Mouse (Mus musculus) spleen, postnatal 10 days (tissue): ENCODE results near the gene Pick1.

Experiments used
- DNase-seq, 2 experiments: peaks; one replicate each; pipeline ENCODE4 v3.0.0; 2021 to 2022; ENCODE audit warnings: low spot score in 2 of 2

The Pick1 gene

DNA sequence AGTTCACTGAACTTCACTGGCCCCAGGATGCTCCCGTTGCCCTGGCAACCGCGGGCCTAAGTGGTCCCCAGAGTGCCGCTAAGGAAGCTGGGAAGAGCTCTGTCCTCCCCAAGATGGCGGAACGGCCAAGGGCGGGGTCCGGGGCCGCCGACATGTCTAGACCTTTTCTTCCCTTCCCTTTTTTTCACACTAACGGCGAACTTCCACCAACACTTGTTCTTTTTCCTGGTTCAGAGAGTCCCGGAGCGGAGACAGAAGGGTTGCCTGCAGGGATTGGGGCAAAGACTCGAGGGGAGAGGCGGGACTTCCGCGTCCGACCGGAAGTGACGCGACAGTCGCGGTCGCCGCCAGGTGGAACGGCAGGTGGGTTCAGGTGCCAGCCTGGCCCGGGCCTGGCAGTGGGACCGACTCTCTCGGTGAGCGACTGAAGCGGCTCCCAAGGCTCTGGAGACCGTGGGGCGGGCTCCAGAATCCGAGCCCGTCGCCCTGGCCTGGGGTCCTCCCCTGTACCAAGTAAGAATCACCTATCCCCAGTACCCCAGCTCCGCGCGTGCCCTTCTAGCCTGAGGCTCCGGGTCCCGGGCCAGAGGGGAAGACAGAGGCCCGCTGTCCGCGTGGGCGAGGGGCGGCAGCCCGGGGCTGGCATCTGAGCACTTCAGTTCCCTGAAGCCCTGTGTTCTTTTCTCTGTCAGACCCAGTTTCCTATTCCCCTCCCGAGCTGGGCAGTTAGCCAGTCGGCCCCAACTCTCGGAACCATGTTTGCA, at the start of gene Pick1, which contains the start of gene Gm49486:
TSS of gene Pick1 (plus strand) at position 116 of the 764 bp plus-strand sequence.
TSS of gene Gm49486 (plus strand) at position 334 of the 764 bp plus-strand sequence.
- DNase-seq, result peak; percentile 87 to 88

DNA sequence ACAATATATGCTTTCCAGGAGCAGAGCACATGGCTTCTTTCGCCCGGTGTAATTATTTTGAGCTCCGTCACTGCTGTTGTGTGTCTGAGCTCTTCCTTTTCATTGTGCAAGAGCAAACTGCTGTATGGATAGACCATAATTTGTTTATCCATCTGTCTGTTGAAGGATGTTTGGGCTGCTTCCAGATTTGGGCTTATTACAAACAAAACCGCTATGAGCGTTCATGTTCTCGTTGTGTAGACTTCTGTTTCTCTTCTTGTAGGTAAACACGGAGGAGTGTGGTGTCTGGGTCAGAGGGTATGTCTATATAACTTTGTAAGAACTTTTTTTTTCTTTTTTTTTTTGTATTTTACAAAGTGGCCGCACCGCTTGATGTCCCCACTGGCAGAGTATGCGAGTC, 43.8 kb upstream of the Pick1 start:
- no peak for DNase-seq

DNA sequence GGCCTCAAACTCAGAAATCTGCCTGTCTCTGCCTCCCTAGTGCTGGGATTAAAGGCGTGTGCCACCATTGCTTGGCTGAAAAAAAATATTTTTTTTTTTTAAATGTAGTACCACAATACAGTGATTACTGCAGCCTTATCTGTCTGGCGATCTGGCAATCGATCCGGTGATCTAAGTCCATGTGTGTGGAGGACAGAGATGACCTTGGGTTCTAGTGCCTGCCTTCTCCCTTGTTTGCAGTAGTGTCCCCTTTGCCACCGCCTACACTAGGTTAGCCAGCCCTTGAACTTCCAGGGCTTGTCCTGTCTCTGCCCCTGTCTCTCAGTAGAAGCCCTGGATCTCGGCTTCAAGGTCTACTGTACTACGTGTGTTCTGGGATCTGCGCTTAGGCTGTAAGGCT, 41.2 kb upstream of the Pick1 start:
- DNase-seq, result no peak

DNA sequence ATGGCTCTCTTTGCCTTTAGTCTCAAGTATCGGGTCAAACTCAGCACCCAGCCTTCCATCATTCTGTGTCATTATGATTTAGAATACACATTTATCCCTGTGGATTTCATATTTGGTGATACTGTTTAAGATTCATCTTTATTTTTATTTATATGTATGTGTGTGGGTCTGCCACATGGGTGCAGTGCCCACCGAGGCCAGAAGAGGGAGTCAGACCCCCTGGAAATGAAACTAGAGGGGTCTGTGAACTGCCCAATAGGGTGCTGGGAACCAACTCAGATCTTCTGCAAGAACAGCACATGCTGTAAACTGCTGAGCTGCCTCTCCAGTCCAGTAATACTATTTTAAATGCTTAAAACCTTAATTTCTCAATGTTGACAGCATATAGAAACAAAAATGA, 37.5 kb upstream of the Pick1 start:
- no peak for DNase-seq

DNA sequence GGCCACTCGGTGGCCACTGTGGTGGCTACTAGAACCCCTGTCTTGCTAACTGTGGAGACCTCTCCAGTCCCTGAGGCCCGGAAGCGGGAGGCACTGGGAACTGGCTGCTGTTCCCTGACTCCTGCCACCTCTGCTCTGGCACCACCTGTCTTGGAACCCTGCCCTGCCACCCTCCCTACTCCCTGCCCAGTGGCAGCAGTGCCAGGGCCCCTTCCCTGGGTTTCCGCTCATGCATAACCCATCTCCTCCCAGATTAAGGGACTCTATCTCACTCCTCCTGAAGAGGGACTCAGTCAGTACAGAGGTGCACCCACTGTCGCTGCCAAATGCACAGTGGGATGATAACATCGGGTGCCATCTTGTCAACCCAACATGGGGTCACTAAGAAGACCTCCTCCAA, 36.5 kb upstream of the Pick1 start:
- DNase-seq, result no peak

DNA sequence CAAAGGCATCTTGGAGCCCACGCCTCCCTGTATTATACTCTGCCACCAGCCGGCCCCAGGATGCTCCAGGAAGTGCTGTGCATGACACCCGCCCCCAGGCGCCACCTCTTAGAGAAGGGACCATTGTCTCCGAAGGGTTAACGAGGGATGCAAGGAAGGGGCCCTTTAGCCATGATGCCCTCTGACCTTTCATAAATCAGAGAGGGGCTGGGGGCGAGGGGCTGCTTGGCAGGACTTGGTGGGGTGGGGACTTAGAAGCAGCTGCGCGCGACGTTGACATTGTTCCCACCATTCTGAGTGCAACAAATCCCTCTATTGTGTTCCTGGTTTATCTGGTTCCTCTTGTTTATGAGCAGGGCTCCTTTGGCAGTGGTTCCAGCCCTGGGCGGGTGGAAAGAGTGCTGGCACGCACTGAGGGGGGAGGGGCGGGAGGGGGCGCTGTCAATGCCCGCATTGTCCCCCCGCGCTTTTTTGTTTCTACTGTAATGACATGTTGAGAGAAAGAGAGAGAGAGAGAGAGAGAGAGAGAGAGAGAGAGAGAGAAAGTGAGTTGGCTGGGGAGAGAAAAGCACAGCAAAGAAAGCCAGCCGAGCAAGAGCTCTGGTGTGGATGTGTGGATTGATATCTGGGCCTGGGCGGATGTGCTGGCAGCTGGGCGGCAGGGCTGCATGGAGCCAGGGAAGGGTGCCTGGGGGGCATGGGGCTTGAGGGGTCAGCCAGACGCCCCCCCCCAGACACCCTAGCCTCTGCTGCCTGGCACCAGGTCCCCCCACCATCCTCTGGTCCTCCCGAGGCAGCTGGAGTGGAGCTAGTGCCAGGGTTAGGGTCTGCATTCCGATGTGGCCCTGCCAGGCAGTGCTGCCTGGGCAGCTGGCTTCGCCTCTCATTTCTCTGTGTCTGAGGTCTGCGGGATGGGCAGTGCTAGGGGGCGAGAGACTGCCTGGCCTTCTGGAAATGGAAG, 35.8 kb upstream of the Pick1 start:
- DNase-seq, result no peak

DNA sequence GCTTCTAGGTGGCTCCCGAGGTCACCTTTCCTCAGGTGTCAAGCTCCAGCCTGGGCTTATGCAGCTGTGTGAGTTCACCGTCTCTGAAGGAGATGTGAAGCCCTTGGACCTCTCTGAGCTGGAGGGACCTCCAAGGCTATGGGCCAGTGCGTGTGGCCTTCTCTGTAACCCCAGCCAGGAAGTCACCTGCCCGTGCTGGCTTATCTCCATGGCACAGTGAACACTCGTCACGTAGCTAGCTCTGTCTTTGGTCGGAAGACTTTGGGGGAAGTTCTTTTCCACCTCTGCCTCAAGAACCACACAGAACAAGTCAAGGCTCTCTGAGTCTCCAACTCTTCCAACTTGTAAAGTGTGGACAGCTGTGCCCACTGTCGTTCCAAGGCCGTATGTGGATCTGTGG, 34.9 kb upstream of the Pick1 start:
- no peak for DNase-seq

DNA sequence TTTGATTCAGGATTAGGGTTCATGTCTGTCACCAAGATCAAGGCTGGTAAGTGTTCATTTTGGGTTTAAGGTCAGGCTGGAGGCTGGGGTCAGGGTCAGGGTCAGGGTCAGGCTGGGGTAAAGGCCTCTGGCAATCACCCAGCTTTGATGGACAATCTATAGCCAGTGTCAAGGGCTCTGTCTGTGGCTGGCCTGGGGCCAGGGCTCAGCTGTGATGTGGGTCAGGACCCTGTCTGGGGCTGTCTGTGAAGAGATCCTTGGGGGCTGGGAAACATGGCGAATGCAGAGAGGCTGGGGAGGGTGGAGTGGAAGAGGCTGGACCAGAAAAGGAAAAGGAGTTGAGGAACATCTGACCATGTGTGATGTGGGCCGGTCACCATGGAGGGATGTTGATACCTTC, 34.0 kb upstream of the Pick1 start:
- DNase-seq, result no peak

DNA sequence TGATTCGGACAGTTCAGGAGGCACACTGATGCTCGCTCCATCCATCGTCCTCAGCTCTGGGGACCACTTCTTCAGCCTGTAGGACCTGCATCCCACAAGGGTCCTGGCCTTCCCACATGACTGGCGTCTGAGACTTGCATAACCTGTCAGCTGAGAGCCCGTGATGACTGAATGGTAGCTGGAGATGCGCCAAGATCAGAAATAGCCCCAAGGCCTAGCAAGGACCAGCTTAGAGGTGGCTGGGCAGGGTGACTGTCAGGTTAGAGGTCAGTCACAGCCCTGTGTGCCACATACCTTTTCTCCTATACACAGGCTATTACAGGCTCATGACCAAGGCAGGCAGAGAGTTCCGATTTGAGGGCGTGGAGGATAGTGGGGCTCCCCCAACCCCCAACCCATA, 33.5 kb upstream of the Pick1 start:
- no peak for DNase-seq

DNA sequence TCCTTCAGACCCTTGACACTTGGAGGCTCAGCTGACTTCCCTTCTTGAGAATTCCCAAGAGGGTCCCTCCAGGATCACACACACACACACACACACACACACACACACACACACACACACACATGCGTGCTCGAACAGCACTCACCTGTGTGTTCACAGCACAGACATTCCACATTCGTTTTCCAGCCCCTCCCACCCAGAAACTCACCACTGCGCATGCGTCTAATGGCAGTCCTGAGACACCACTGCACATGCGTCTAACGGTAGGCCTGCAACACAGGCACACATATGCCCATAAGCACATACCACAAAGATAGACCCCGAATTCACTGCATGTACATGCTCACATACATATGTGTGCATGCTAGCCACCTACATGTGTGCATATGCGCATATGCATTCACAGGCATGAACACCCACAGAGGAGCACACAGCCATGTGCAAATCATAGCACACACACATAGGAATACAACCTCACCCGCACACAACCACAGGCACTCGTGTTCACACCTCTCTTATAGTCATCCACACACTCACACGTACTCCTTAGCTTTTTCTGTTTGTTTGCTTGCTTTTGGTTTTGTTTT, 29.5 kb upstream of the Pick1 start:
- DNase-seq, result no peak

DNA sequence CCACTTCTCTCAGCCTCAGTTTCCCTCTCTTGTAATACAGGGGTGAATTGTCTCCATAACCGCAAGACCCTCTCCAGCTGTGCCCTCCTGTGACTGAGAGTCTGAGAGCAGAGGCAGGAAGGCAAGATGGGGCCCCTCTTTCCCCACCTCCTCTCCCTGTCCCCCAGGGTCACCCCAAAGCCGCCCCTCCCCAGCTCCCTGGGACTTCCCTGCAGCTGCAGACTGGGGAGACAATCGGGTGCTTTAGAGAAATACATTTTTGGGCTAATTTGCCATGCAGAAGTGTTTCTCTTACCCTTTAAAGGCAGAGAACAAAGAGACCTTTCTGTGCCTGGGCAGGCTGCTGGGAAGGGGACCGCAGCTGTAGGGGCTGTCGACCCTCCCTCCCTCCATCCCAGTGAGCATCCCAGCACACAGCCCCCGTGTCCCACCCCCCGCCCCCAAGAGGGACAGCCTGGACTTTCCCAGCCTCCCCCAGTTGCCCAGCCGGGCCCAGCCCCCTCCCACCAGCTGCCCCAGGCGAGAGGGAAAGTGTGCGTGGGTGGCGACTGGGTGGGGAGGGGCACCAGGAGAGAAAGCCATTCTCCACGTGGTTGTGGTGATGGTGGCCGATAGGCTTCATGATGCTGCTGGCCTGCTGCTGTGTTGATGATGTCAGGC, 27.4 kb upstream of the Pick1 start:
- no peak for DNase-seq

DNA sequence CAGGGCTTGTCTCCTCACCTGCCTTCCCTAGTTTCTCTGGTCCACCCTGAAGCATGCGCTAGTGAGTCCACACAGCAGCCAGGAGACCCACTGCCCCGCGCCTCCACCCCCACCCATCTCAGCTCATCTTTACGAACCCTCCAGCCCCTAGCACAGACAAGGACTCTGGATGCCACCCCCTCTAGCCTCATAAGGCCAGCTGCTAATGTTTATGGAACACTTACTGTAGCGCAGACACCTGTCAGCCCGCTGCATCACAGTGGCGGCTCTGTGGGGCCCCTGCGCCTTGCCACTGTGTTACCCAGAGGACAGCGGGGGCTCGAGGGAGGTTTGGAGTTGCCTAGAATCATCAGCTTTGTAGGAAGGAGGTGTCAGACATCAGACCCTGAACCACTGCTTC, 26.4 kb upstream of the Pick1 start:
- DNase-seq, result no peak

DNA sequence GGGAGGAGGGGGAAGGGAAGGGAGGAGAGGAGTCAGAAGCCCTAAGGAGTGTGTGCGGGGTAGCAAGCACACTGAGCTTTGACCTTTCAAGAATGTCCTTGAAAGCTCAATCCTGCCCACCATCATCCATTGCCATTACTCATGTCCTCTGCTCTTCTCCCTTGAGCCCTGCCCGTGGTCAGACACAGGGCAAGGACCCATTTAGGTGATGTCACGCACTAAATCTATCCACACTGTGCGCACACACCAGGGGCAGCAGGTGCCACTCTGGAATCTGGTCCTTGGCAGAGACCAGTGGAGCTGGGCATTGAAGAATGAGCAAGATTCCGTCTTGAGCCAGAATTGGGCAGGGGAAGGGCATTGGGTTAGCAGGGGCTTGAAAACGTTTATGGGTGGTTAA, 20.8 kb upstream of the Pick1 start:
- DNase-seq, result no peak

DNA sequence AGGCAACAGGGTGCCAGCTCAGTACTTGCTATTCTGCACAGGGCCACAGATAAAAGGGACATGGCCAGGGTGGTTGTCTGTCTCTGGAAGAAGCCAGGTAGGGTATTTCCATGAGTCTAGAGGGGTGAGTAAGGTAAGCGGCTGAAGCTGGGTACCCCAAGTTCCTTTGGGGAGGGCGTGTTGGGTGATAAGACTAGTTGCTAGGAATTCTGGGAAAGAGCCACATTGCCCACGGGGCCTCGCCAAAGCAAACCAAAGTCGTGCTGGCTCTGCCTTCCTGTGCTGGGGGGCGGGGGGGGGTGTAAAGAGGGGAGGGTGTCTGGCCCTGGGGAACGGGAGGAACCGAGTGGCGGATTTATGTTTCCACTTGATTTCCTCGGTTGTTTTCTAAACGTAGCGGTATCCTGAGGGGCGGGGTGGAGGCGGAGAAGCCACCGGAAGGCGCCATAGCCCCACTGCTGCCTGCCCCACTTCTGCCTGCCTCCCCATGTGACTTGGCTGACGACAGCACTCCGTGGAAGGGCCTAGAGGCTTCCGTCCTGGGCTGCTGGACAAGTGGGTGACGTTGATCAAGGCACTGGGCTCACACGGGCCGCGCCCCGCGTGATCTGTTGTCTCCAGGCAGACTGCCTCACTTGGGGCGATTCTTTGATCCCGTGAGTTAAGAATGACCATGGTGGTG, 20.1 kb upstream of the Pick1 start:
- DNase-seq, result peak in 1 of 2 experiments; percentile 47

DNA sequence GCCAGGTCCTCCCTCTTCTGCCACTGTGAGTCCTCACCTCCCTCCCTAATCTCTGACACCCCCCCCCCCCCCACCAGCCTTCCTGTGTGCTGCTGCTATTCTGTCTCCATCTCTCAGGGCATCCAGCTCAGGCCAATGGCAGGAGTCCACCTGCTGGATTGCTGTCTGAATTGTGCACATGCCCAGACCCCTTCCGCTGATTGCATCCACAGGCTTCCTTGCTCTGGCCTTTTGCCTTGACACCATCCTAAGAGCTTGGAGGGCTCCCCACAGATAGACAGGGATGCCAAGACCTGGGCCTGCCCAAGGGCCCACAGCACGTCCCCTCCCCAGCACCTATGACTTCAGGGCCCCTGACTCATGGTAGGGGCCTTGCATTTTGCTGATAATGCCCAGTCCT, 18.6 kb upstream of the Pick1 start:
- DNase-seq, result no peak

DNA sequence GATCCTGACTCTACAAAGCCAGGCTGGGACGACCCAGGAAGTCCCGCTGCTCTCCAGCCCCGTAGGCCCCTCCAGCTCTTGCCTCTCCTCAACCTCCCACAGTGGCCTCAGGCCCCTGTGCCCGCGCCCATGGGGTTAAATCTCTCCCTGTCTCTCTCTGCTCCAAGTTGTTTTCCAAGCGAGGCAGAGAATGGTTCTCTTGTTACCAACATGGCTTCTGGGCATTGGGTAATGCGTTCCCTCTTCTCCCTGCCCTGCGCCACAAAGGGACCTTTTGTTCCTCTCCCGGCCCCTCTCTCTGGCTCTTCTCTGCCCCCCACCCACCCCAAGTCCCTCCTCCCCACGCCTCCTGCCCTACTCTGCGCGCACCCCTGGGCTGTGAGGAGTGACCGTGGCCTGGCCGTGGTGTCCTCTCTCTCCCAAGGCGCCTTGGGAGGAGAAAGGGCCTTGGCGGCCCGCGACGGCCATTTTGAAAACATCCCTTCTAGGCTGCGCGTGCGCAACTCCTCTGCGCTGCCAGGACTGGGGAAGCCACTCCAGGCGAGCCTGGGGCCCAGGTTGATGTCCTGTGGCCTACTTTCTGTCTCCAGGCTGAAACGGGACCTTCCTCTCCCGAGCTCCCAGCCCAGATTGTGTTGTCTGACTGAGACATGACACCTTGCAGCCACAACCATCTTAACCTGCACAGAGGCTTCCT, 16.1 kb upstream of the Pick1 start:
- no peak for DNase-seq

DNA sequence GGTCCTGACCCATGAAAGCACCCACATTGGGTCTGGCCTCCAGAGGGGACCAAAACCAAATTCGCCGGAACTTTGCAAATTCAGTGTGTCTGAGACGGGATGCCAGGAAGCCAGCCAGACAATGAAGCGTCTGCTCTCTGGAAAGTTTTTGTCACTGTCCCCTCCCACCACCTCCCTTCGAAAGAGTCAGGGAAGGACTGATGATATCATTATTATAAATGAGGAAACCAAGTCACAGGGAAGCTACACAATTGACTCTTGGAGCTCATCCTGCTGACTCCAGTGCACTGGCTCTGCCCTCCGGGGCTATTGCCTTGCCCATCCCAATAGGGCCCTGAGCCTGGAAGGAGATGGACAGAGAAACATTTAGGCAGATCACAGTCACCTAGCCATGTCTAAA, 15.4 kb upstream of the Pick1 start:
- DNase-seq, result no peak

DNA sequence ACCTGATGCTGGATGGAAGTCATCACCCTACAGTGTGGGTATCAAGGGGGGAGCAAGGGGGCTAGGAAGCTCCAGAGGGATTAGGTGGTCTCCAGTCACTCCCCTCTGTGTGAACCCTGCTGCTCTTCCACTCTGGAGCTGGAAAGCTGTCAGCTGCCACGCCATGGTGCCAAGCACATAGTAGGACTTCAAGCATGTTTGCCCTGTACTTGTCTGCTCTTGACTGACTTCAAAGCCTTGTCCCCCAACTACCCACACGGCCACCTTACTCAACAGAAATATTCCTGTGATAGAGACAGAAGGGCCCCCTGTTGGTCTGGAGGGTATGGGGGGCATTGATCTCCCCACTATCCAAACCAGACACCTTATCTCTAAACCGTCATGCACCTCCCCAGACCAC, 12.8 kb upstream of the Pick1 start:
- DNase-seq, result no peak

DNA sequence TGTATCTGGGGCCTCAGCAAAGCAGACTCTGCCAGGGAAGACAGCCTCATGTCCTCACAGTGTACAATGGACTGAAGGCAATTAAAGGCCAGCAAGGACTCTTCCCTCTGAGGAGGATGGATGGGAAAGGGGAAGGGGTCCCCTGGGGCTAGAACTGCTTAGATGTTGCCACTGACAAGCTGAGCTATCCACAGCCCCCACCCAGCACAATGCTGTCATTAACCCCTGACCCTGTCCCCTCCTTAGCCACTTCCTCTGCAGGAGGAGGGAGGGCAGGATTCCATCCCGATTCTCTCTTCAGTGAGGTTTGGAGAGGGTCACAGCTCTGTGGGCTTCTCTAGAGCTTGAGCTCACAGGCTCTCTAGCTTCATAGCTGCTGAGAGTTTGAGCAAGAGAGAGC, 9.4 kb upstream of the Pick1 start:
- DNase-seq, result no peak

DNA sequence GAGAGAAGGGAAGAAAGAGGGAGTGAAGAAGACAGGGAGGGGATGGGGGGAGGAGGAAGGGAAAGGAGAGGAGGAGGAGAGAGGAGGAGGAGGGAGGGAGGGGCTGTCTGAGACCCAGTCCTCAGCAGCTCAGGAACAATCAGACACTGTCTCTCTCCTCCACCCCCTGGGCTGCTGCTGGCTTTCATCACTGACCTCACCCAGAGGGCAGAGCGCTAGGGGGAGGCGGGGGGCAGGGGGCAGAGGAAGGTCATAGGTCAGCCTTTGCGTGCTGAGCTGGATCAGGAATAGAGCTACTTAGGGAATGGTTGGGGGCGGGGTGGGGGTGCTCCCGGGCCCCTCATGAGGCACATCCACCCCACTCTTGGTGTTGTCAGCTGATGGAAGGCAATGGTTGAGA, 5.3 kb upstream of the Pick1 start:
- DNase-seq, result no peak

DNA sequence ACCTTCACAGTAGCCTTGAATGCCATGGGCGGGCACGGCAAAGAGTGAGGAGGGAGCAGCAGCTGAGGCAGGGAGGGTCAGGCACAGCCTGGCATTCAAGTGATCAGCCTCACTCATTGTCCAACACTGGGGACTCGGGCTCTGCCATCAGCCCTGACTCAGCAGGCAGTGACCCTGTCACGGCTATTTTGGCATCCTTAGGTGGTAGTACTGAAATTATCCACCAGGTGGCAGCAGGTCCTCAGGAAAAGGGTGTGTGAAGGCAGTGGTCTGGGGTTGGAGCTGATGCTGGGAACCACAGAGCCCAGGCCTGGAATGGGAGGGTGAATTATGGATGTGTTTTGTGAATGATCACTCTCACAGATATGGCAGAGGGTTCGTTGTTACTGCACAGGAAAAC, 4.3 kb upstream of the Pick1 start:
- peak; percentile 75 to 86 for DNase-seq
